Mouse (Mus musculus) heart, embryonic 13.5 days (tissue): ENCODE data around the gene Cbfb. TPM values are rescaled to one million over a fixed set of nuclear protein-coding genes. Genes with fewer than 3 reads are reported as not detected.
A peak's percentile ranks its signal among the peaks of the same experiment; 100 is the strongest.
"Not testable (repeated sequence)": the region's sequence is repeated elsewhere in the genome, so short reads cannot be mapped to it uniquely, and the experiment has no call there.

Experiments used
- ATAC-seq: fragments of 200-750 bp; cut with Nextera tagmentation; 2 replicates; pipeline ENCODE4 v1.8.0; 2017; ENCODE audit warnings: moderate TSS enrichment; ENCODE audit not compliant: insufficient number of reproducible peaks, low FRiP score, low TSS enrichment; ENCODE audit errors: extremely low read depth
- H3K27ac ChIP-seq: fragments of 300-500 bp; sonication (generic); replicated peaks from 2 replicates; pipeline ENCODE4 v1.5.1; 2015; ENCODE audit warnings: moderate library complexity, mild to moderate bottlenecking, inconsistent platforms
- H3K27me3 ChIP-seq: fragments of 300-500 bp; sonication (generic); replicated peaks from 2 replicates; pipeline ENCODE4 v1.6.1; 2015; ENCODE audit warnings: mild to moderate bottlenecking, inconsistent platforms
- H3K36me3 ChIP-seq: fragments of 300-500 bp; sonication (generic); 2 replicates; pipeline ENCODE4 v1.6.1; 2015; ENCODE audit warnings: mild to moderate bottlenecking, inconsistent platforms
- H3K4me1 ChIP-seq: fragments of 300-500 bp; sonication (generic); 2 replicates; pipeline ENCODE4 v1.6.1; 2015; ENCODE audit warnings: inconsistent platforms
- H3K4me2 ChIP-seq: fragments of 300-500 bp; sonication (generic); 2 replicates; pipeline ENCODE4 v1.6.1; 2015; ENCODE audit warnings: inconsistent platforms, mild to moderate bottlenecking, moderate library complexity
- H3K4me3 ChIP-seq: fragments of 300-500 bp; sonication (generic); 2 replicates; pipeline ENCODE4 v1.5.1; 2015; ENCODE audit warnings: moderate library complexity, mild to moderate bottlenecking, inconsistent platforms
- H3K9ac ChIP-seq: fragments of 300-500 bp; sonication (generic); 2 replicates; pipeline ENCODE4 v1.6.1; 2015; ENCODE audit warnings: inconsistent platforms, mild to moderate bottlenecking, moderate library complexity
- H3K9me3 ChIP-seq: fragments of 300-500 bp; sonication (generic); 2 replicates; pipeline ENCODE4 v1.6.1; 2016; ENCODE audit warnings: inconsistent platforms
- WGBS: fragments of 180-500 bp; shearing (Covaris S2); methylation state at CpG from one replicate; pipeline ENCODE4 v1.1.7; 2015; ENCODE audit warnings: mixed read lengths; 5-methylcytosine and 5-hydroxymethylcytosine counted together
- polyA plus RNA-seq: library from polyadenylated mRNA; unstranded; fragments of >200 nt; fragmentation: Nextera tagmentation; extraction: Ambion mirVana; gene quantifications from 2 replicates; pipeline ENCODE4 v1.2.1, GENCODE M21; 2015

Cbfb gene
- polyA plus RNA-seq, 1 experiment from 2014 or later = 39.4 TPM

DNA sequence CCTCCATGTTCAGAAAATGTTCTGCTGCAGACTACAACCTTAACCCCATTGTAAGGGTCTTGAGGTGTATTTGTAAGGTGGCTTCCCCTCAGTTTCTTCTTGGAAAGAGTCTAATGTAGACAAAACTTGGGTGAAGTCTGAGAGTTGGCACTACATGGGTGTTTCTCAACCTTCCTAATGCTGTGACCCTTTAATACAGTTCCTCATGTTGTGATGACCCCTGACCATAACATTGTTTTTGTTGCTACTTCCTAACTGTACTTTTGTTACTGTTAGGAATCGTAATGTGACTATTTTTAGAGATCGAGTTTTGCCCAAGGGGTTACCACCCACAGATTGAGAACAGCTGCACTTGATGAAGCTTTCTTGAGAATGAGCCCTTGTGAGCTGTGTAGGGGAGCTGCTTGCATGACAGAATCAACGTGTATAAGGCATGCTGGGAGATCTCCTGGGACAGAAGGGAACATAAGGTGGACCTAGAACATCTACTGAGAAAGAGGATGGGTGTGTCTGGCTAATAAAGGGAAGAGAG, 9.3 kb upstream of the Cbfb start:
- 41% methylated on average over 3 of the region's 3 CpGs for WGBS
- no peaks in the 10 kb centered on the region for H3K9me3 ChIP-seq
- no peaks in the 10 kb centered on the region for H3K36me3 ChIP-seq
- H3K9ac ChIP-seq = no peak overlapping the region
- H3K27me3 ChIP-seq = 0 out of 2 replicates have a peak, but pooled peaks cover under 1% of the 10 kb centered on the region
- no peak for ATAC-seq
- H3K4me3 ChIP-seq = no peak overlapping the region
- no peak overlapping the region for H3K27ac ChIP-seq
- H3K4me2 ChIP-seq = no peak overlapping the region
- peaks cover 19% of the 10 kb centered on the region for H3K4me1 ChIP-seq

DNA sequence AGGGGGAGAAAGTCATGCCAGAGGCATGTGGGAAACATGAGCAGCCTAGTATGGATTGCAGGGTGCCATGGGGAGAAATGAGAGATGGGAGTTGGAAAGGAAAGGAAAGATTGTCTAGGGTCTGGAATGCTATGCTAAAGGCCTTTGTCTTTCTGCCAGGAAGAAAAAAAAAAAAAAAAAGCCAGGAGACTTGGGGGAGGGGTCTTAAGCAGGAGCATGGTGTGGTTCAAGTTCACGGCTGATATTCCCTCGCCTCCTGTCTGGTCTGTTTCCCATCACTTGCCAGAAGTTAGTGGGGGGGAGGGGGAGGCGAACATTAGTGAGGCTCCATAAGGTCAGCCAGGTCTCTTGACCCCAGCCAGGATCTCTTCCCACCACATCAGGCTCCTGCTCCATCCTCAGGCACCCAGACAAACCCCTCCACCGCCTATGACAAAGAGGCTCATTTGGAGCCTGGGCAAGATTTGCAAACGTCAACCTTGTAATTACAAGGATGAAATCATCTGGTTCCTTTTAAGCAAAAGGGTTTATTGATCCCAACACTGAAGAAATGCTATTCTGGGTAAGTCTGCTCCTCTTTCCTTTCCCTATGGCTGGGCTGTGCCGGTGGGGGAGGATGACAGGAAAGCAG, 6.1 kb upstream of the Cbfb start:
- Histone ChIP-seq H3K4me2 (peak overlapping the region; percentile 7; the same call in 1 of the 2 replicates), H3K9me3 (no peaks in the 10 kb centered on the region), H3K4me3 (no peak overlapping the region), H3K9ac (no peak overlapping the region), H3K36me3 (no peaks in the 10 kb centered on the region), H3K27me3 (no peaks in the 10 kb centered on the region), H3K27ac (peak overlapping the region; percentile 68), H3K4me1 (peaks cover 20% of the 10 kb centered on the region)
- WGBS = 9% methylated on average over 6 of the region's 6 CpGs
- ATAC-seq = no peak

- Histone ChIP-seq H3K9ac (no peak overlapping the region), H3K4me2 (no peak overlapping the region), H3K27ac (peak overlapping the region; percentile 68), H3K4me3 (no peak overlapping the region), H3K9me3 (no peaks in the 10 kb centered on the region), H3K27me3 (no peaks in the 10 kb centered on the region), H3K36me3 (no peaks in the 10 kb centered on the region), H3K4me1 (peaks cover 26% of the 10 kb centered on the region)
- ATAC-seq = no peak
- WGBS = 86% methylated on average over 2 of the region's 2 CpGs
Observed at GRCm38 (mm10) chr8:105165191-105165590, 5.3 kb upstream of the Cbfb start.

DNA sequence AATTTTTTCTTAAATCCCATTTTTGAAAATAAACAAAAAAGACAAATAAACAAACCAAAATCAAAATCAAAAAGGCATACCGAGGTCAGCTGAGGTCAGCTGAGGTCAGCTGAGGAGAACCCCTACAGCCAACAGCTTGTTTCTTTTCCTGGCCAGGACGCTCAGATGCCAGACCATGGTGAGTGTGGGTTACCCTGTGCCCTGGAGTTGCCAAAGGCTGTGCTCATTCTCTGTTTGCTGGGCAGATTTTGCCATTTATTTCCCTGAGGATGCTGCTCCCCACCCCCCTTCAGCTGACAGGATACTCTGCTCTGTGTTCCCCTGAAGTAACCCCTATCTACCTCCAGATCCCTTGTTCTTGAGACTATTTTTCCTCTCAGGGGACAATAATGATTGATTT, 3.4 kb upstream of the Cbfb start:
- Histone ChIP-seq H3K9ac (no peak overlapping the region), H3K27ac (no peak overlapping the region), H3K4me3 (no peak overlapping the region), H3K27me3 (no peaks in the 10 kb centered on the region), H3K9me3 (no peaks in the 10 kb centered on the region), H3K36me3 (no peaks in the 10 kb centered on the region), H3K4me2 (no peak overlapping the region), H3K4me1 (peaks cover 29% of the 10 kb centered on the region)
- ATAC-seq = no peak
- 66% methylated on average over 2 of the region's 2 CpGs for WGBS

- WGBS = 43% methylated on average over 3 of the region's 3 CpGs
- peak overlapping the region; percentile 99 for H3K9ac ChIP-seq
- no peaks in the 10 kb centered on the region for H3K27me3 ChIP-seq
- H3K36me3 ChIP-seq = peaks cover 2% of the 10 kb centered on the region
- H3K9me3 ChIP-seq = no peaks in the 10 kb centered on the region
- peak overlapping the region; percentile 93 for H3K4me3 ChIP-seq
- H3K4me2 ChIP-seq = peak overlapping the region; percentile 78
- H3K27ac ChIP-seq = peak overlapping the region; percentile 99
- peaks cover 33% of the 10 kb centered on the region for H3K4me1 ChIP-seq
- ATAC-seq = no peak
Observed at GRCm38 (mm10) chr8:105169582-105169981, 892 bp upstream of the Cbfb start.

DNA sequence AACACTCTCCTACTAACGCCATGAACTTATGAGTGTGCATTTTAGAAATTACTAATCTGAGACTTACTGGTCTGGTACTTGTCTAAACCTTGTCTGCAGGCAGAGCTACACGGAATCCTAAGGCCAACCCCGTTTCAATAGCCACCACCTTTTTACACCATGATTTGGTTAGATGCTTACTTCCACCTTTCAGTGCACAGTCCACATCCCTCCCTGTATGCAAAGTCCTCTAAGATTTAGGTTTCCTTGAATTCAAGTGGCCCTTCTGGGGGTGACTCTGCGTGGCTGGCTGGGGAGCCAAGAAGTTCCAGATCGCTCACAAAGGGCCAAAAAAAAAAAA, 463 bp upstream of the Cbfb start:
- H3K4me1 ChIP-seq = peaks cover 29% of the 10 kb centered on the region
- H3K4me3 ChIP-seq = peak overlapping the region; percentile 93
- peak overlapping the region; percentile 99 for H3K9ac ChIP-seq
- H3K4me2 ChIP-seq = peak overlapping the region; percentile 78
- WGBS = 3% methylated on average over 5 of the region's 5 CpGs
- peak overlapping the region; percentile 99 for H3K27ac ChIP-seq
- H3K36me3 ChIP-seq = peaks cover 6% of the 10 kb centered on the region
- no peaks in the 10 kb centered on the region for H3K9me3 ChIP-seq
- H3K27me3 ChIP-seq = no peaks in the 10 kb centered on the region
- no peak for ATAC-seq

DNA sequence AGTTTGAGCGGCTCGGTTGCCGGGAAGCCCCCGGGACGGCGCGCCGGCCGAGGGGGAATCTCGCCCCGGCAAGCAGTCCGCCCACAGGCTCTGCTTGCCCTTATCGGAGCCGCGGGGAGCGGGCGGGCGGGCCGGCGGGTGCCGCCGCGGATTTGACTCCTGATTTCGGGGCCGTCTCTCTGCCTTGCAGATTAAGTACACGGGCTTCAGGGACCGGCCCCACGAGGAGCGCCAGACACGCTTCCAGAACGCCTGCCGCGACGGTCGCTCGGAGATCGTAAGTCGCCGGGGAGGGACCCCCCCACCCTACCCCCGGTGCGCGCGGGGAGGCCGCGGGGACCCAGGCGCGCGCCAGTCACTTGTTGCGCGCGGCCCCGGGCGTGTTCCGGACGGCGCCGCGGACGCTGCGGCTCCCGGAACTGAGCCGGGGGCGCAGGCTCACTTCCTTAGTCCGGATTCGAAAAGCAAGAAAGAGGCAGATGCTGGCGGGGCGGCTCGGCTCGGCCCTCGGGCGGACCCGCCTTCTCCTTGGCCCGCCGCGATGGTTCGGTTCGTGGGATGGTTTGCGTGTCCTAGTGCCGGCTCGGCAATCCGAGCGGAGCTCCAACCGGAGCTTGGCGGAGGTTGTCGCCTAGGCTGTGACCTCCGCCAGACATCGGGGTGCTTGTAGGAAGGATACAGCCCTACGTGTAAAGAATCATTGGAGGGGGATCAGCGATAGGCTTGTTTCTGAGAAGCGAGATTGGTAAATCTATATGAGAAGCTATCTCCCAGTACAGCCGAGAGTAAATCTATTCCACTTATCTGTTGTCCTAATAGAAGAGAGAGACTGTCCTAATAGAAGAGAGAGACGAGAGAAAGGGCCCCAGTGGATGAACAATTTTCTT, 885 bp downstream of the Cbfb start:
- peak overlapping the region; percentile 99 for H3K27ac ChIP-seq
- under 1% methylated on average over 92 of the region's 92 CpGs for whole genome bisulfite sequencing
- peaks cover 24% of the 10 kb centered on the region for H3K4me1 ChIP-seq
- peaks cover 14% of the 10 kb centered on the region for H3K36me3 ChIP-seq
- peak overlapping the region; percentile 93 for H3K4me3 ChIP-seq
- peak; percentile 22; the same call in 1 of the 2 replicates for ATAC-seq
- H3K4me2 ChIP-seq = peak overlapping the region; percentile 78
- H3K9me3 ChIP-seq = no peaks in the 10 kb centered on the region
- peak overlapping the region; percentile 99 for H3K9ac ChIP-seq
- H3K27me3 ChIP-seq = no peaks in the 10 kb centered on the region

GRCm38 (mm10) chr8:105172003-105172362, 1.5 kb downstream of the Cbfb start:
- peak overlapping the region; percentile 99 for H3K9ac ChIP-seq
- no peaks in the 10 kb centered on the region for H3K27me3 ChIP-seq
- peaks cover 20% of the 10 kb centered on the region for H3K36me3 ChIP-seq
- H3K4me3 ChIP-seq = peak overlapping the region; percentile 93
- no peak for ATAC-seq
- 24% methylated on average over 6 of the region's 6 CpGs for WGBS
- no peaks in the 10 kb centered on the region for H3K9me3 ChIP-seq
- peak overlapping the region; percentile 99 for H3K27ac ChIP-seq
- peaks cover 24% of the 10 kb centered on the region for H3K4me1 ChIP-seq
- peak overlapping the region; percentile 78 for H3K4me2 ChIP-seq

- Histone ChIP-seq H3K36me3 (peaks cover 39% of the 10 kb centered on the region), H3K4me1 (peaks cover 17% of the 10 kb centered on the region)
- not testable (repeated sequence) for H3K9me3 ChIP-seq, H3K4me2 ChIP-seq, H3K27me3 ChIP-seq, H3K9ac ChIP-seq, ATAC-seq, H3K4me3 ChIP-seq, H3K27ac ChIP-seq
- 96% methylated on average over 3 of the region's 3 CpGs for WGBS
Observed at GRCm38 (mm10) chr8:105175287-105175686, 4.8 kb downstream of the Cbfb start.

GRCm38 (mm10) chr8:105178211-105178800, 7.8 kb downstream of the Cbfb start:
- peaks cover 63% of the 10 kb centered on the region for H3K36me3 ChIP-seq
- no peak overlapping the region for H3K9ac ChIP-seq
- H3K9me3 ChIP-seq = no peaks in the 10 kb centered on the region
- H3K4me2 ChIP-seq = no peak overlapping the region
- 85% methylated on average over 6 of the region's 6 CpGs for WGBS
- H3K4me1 ChIP-seq = peaks cover 19% of the 10 kb centered on the region
- no peak for ATAC-seq
- no peak overlapping the region for H3K27ac ChIP-seq
- no peak overlapping the region for H3K4me3 ChIP-seq
- H3K27me3 ChIP-seq = no peaks in the 10 kb centered on the region

DNA sequence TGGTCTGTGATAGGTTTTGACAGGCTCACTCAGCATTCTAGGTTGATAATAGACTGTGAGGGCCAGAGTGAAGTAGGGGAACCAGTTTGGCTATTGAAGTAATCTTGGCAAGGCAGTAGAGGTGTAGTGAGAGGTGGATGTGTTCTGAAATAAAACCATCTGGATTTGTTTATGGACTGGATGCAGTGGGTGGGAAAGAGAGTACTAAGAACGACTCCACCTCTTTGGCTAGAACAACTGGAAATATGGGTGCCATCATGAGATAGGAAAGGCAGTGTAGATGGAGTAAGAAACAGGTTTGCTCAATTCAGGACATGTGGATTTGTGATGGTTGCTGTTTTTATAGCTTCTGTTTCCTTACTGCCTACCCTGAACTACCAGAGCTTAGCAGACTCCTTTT, 11.7 kb downstream of the Cbfb start:
- Histone ChIP-seq H3K4me3 (no peak overlapping the region), H3K9me3 (no peaks in the 10 kb centered on the region), H3K27ac (no peak overlapping the region), H3K27me3 (no peaks in the 10 kb centered on the region), H3K36me3 (peaks cover 59% of the 10 kb centered on the region), H3K4me2 (no peak overlapping the region), H3K4me1 (peaks cover 24% of the 10 kb centered on the region), H3K9ac (no peak overlapping the region)
- WGBS = 69% methylated on average over 1 of the region's 1 CpGs
- ATAC-seq = no peak
